Mouse (Mus musculus) cerebellum, postnatal 25 days (tissue): ENCODE data around the gene Ube2ql1.

Source experiments
- DNase-seq, 2 experiments: peaks; one replicate each; pipeline ENCODE4 v3.0.0; 2021; ENCODE audit warnings: mixed read lengths in 2 of 2

The Ube2ql1 gene

GRCm38 (mm10) chr13:69739759-69740135 is at the start of gene Ube2ql1:
Gene Ube2ql1 (minus strand): TSS chr13:69739889.
- DNase-seq: peak; percentile 95 to 98

- DNase-seq: no peak
Observed at GRCm38 (mm10) chr13:69788704-69789103, 49.0 kb upstream of the Ube2ql1 start.

- DNase-seq: no peak
Observed at GRCm38 (mm10) chr13:69778221-69778620, 38.5 kb upstream of the Ube2ql1 start.

DNA sequence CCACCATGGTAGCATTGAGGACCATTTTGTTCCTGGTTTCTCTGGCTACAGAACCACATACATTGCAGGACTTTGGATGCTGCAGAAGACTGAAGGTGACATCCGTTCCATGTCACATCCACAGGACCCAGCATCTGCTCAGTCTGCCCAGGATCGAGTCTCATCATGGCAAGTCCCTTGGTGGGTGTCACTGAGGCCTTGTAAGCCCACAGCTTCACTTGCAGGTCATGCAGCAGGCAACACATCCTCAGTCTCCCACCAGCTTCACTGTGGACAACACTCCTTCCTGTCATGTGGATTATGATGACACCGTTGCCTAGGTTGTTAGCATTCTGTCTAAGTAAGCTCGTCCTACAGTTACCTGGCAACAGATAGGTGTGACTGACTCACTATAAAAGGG is 32.7 kb upstream of the Ube2ql1 start:
- no peak for DNase-seq

DNA sequence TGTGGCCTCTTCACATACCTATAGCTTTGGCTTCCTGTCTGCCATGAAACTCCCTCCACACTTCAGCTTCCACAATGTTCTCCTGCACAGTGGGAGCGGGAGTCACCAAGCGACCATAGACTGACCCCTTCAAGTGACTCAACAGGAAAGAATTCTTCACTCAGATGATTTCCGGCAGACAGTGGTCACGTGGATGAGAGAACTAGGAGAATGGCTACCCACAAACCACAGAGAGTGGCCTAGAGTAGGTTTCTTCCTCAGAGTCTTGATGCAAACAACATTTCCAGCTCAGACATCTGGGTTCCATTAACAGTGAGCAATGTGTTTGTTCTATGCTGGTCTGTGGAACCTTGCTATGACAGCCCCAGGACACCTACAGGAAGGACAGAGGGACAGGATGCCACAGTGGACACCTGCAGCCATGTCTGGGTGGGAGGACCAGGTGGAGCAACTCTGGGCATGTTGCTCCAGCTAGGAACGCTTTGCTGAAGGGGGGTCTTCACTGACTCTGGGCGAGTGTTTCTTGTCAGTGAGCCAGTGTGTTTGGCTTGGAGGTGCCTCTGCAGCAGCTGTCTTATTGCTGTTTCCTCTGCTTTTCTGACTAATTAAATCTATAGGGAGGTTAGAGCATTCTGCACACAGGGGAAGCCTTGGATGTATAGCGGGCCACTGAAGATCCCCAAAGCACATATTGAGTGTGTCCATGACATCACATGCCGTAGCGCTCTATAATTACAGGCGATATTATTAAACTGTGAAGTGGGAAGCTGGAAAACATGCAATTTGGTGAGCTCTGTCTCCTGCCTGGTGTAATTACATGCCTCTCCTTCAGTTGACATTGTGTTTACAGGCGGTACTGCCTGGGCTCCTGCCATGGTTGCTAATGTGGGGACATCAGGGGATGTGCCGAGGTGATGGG is 31.1 kb upstream of the Ube2ql1 start:
- no peak for DNase-seq

- DNase-seq: no peak
Observed at GRCm38 (mm10) chr13:69768152-69768551, 28.5 kb upstream of the Ube2ql1 start.

GRCm38 (mm10) chr13:69764646-69765045 is 25.0 kb upstream of the Ube2ql1 start:
- DNase-seq: no peak

GRCm38 (mm10) chr13:69761393-69761792 is 21.7 kb upstream of the Ube2ql1 start:
- peak; percentile 86 to 91 for DNase-seq

- no peak for DNase-seq
Observed at GRCm38 (mm10) chr13:69758979-69759378, 19.3 kb upstream of the Ube2ql1 start.

GRCm38 (mm10) chr13:69752875-69753274 is 13.2 kb upstream of the Ube2ql1 start:
- no peak for DNase-seq

- no peak for DNase-seq
Observed at GRCm38 (mm10) chr13:69751510-69751909, 11.8 kb upstream of the Ube2ql1 start.

- DNase-seq: no peak
Observed at GRCm38 (mm10) chr13:69748756-69749155, 9.1 kb upstream of the Ube2ql1 start.

DNA sequence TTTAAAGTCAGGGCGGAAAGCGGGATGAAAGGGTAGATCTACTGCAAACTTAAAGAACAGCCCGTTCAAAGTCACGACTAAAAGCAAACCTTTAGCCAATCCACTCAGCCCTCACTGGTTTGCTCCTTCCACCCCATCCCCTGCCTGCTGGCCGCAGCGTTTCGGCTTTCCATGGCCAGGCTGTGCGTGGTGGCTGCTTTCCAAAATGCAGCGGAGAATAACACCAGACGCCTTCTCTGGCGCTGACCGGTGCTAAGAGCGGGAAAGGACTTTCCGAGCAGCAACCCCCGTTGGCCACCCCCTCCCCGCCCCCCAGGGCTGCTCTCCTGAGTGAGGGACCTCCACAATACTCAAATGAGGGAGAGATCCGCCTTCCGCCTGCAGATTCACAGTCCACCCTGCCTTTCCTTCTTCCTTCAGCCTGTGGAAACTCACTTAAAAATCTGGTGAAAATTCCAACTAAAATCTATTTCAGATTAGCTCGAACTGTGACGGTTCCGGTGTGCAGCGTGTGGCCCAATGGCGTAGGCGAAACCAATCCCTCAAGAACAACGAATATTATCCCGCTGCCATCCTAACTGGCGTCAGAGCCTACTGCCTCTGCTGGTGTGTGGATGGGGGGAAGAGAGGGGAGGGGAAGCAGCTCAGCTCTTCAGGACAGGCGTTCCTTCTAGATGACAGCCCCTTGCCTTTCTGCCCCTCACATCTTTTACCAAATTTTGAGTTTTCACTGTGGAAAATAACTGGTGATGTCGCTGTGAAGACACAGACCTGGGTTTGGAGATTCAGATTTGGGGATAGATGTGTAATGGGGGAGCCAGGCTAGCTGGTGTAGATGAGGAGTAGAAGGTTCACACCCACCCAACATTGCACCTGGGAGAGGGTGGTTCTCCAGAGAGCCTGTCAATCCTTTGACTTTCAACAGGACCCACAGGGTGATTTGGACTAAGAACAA is 919 bp upstream of the Ube2ql1 start:
- peak; percentile 85 to 90 for DNase-seq

GRCm38 (mm10) chr13:69739091-69739758 is 464 bp downstream of the Ube2ql1 start:
- DNase-seq: peak; percentile 73 to 84

DNA sequence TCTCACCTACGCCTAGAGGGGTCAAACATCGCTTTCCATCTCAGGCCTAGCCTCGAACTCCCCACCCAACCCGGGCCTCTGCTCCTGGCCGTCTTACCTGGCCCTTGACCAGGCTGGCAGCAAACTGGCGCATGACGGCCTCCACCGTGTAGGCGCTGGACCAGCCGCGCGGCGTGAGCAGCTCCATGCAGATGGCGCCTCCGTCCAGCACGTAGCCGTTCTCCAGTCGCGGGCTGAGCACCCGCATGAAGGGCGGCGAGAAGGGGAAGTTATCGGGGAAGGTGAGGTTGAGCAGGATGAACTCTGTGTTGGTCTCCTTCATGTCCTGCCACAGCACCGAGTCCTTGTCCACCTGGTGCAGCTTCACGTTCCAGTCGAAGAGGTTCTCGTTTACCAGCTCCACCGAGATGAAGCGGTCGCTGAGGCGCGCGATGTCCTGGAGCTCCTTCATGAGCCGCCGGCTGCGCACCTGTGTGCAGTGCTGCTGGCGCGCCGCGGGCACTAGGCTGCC is 1.2 kb downstream of the Ube2ql1 start:
- DNase-seq: peak; percentile 85 to 88

DNA sequence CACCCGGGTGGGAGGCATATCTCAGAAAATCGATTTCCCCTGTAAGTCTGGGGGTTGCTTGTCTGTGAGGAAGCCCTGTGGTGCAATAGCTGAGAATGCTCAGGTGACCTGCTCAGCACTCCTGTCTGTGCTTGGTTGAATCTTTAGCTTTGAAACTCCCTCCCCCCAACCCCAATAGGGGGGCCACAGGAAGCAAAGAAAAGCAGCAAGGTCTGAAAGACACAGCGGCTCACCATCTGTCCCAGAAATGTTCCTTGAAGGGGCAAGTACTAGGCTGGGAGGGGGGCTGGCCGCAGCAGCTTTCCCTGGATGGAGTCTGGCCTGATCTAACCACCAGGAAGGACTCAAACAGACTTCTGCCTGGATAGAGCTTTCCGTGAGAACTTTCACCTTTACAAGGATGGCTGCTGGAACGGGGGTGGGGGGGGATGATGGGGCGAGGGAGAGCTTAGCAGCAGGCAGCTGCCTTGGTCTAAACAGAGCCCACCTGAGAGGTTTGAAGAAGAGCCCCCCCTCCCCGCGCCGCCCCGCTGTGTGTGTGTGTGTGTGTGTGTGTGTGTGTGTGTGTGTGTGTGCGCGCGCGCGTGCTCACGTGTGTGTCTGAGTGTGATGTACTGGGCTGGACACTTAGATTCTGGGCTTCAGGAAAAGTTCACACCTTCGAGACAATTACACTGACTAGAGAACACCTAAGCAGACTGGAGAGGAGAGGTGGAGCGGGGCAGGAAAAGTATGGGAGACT is 2.1 kb downstream of the Ube2ql1 start:
- peak in 1 of 2 experiments; percentile 50 for DNase-seq

- DNase-seq: no peak
Observed at GRCm38 (mm10) chr13:69732636-69733035, 7.1 kb downstream of the Ube2ql1 start.

DNA sequence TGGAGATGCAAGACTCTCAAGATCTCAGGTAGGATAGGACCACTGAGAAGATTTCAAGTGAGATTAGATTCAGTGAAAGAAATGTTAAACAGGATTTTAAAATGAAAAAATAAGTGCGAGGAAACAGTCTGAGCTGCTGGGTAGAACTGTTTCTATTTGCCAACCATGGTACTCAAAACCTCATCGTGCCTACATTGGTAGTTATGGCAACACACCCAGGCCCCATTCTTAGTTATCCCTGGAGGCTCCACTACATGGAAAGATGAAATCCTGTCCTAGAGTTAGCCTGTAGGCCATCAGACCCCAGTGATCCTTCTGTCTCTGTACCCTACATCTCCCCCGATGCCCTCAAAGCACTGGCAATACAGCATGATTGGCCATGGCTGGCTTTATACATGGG is 14.3 kb downstream of the Ube2ql1 start:
- no peak for DNase-seq

- no peak for DNase-seq
Observed at GRCm38 (mm10) chr13:69721141-69721540, 18.5 kb downstream of the Ube2ql1 start.

- DNase-seq: no peak
Observed at GRCm38 (mm10) chr13:69717860-69718598, 21.7 kb downstream of the Ube2ql1 start.

- DNase-seq: no peak
Observed at GRCm38 (mm10) chr13:69708236-69708635, 31.5 kb downstream of the Ube2ql1 start.
